Mouse (Mus musculus) embryonic stem cell, embryonic (primary cell): ENCODE data around the gene Sprr4.
"Not testable (repeated sequence)": the region's sequence is repeated elsewhere in the genome, so short reads cannot be mapped to it uniquely, and the experiment has no call there.

Experiments used
- CTCF ChIA-PET, 4 experiments: fragments of 300-600 bp in 2 of 4; fragments of 350-600 bp in 2 of 4; sonication (Branson Sonifier 250); formaldehyde crosslinking; loops; one replicate each; lab custom pipeline; 2022; ENCODE audit warnings: inconsistent platforms in 2 of 4; lab: Charles Lee
- POLR2A ChIA-PET, 4 experiments: fragments of 300-600 bp in 2 of 4; fragments of 350-600 bp in 2 of 4; sonication (Branson Sonifier 250); formaldehyde crosslinking; loops; one replicate each; lab custom pipeline; 2022; ENCODE audit warnings: antibody characterized with exemption in 4 of 4, inconsistent platforms in 1 of 4; lab: Charles Lee

The Sprr4 gene

DNA sequence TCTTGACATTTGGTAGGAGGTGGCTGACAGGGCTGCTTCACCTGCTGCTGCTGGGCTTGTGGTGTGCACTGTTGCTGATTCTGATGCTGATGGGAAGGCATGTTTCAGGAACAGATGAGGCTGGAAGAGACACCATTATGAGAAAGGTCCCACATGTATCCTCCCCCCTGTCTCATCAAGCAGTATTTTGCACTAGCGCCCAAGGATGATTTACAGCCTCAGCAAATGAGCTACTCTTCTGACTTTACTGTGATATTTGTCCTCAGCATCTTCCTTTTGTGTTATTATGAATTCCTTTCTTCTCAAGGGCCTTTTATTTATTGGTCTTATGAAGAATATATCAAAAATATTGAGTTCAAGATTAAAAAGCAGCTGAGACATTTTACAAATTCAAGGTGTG is at the start of gene Sprr4:
TSS of gene Sprr4 (minus strand) at position 101 of the 400 bp plus-strand sequence.
- ChIA-PET POLR2A (no interaction called here), CTCF (no interaction called here)

DNA sequence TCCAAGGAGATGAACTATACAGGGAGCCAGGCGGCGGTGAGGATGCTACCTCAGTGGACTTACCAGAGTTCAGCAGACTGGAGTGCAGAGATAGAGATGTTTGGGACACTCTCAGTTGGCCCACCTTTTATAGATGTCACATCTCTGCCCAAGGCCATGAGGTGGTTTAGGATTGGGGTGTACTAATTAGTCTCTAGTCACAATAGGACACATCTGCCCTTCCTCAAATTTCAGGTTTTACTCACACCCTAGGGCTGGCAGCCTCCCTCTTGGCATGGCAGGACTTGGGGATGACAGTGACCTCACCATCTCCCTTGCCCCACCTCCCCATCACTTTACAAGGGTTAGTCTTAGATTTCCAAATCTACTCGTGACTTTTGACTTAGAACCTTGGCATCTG is 34.1 kb upstream of the Sprr4 start, which contains the start of gene 2310046K23Rik:
TSS of gene 2310046K23Rik (minus strand) at position 101 of the 400 bp plus-strand sequence.
- CTCF ChIA-PET, result no interaction called here
- POLR2A ChIA-PET, result no interaction called here

DNA sequence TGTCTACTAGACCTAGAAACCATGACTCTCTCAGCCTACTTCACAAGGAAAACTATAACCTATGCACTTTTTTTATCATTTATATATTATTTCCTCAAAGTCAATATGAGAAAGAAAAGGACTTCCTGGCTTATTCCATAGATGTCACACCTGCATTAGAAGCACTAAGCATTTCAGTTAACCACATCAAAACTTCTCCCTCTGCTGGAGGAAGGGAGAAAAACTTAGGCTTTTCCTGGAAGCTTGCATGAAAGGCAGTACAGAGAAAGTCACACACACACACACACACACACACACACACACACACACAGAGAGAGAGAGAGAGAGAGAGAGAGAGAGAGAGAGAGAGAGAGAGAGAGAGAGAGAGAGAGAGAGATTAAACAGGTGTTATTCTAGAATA is 12.0 kb upstream of the Sprr4 start:
- POLR2A ChIA-PET, result interaction anchor here in 1 of 4 experiments (0.7 kb wide), 1 partner anchor 511 kb away, joined by 3 read pairs; no protein-coding TSS in a partner anchor
- CTCF ChIA-PET, result interaction anchor here (0.6 to 2.4 kb wide), 7 partner anchors 258 to 487 kb away, joined by 3 to 16 read pairs (median 4); no protein-coding TSS in a partner anchor

DNA sequence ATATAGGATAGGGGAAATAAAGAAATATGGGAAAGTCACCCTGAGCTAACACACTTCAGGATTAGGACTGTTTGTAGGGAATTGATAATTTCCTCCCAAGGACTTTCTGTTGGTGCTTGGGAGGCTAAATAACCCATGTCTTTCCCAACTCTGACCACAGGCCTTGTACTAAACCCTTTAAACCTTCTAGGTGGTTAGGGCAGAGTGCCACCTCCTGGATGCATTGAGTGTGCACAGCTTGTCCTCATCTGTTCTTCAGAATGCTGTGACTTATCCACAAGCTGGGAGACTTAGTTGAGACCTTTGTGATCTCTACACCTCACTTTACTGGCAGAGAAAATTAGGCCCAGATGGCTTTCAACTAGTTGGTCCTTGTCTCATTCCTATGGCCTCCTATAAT is 10.5 kb upstream of the Sprr4 start:
- POLR2A ChIA-PET, result no interaction called here
- CTCF ChIA-PET, result interaction anchor here in 3 of 4 experiments (1.0 to 2.4 kb wide), 5 partner anchors 358 to 360 kb away, joined by 6 to 13 read pairs (median 8); no protein-coding TSS in a partner anchor

DNA sequence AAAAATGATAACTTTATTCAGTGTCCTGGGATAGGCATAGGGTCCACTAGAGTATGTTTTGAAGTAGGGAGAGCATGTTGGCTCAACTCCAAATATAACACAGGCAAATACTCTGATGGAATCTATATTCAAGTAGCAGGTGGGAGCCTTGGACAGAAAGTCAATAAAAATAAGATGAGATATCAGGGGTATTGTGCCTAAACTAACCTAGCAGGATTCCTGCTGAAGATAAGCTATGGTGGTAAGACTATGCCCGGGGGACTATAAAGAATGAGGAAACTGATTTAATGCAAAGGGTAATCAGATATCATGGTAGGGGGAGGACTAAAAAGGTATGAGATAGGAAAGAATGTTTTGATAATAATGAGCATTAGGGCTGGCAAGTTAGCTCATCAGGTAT is 7.9 kb upstream of the Sprr4 start:
- ChIA-PET POLR2A (no interaction called here), CTCF (interaction anchor here in 2 of 4 experiments (0.7 to 1.4 kb wide), 2 partner anchors 358 to 360 kb away, joined by 3 read pairs; no protein-coding TSS in a partner anchor)

DNA sequence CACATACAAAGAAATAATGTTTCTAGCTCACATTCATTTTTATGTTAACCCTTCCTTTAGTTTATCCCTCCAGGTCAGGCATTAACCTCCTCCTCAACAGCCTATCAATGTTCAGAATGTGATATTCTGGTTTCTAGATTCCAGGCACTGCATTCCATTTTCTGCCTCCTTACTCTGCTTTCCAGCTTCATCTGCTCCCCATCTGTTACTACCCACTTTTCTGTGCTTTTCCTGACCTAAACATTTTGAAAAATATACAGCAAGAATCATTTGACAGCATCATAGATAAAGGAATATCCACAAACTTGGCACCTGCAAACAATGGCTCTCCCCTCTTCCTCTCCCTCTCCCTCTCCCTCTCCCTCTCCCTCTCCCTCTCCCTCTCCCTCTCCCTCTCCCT is 3.2 kb upstream of the Sprr4 start:
- POLR2A ChIA-PET, result no interaction called here
- CTCF ChIA-PET, result no interaction called here

DNA sequence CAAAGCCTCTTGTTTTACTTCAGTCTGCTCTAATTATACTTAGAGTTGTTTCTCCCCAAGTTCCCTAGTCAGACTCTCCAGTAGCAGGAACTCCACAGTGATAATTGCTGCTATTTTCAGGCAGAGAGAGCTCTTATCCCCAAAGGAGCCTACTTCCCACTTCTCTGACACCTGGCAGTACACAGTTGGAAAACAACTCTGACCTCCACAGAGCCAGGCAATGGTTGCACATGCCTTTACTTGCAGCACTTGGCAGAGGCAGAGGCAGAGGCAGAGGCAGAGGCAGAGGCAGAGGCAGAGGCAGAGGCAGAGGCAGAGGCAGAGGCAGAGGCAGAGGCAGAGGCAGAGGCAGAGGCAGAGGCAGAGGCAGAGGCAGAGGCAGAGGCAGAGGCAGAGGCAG is 10.0 kb downstream of the Sprr4 start:
- CTCF ChIA-PET, POLR2A ChIA-PET: not testable (repeated sequence)

DNA sequence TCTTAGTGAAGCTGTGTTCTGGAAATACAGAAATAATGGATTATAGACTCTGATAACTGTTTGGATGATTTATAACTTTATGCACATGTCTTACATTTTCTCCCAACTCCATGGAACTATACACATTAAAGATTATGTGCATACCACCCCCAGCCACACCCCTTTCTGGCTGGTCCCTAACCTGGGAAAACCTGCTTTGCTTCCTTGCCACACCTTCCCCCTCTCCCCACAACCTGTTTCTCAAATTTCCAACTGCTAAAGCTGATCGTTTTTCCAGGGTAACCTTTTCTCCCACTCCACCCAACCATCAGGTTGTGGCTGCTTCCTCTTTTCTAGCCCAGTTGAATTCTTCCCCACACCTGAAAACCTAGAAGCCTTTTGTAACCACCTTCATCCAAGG is 14.0 kb downstream of the Sprr4 start:
- POLR2A ChIA-PET, result no interaction called here
- CTCF ChIA-PET, result no interaction called here

DNA sequence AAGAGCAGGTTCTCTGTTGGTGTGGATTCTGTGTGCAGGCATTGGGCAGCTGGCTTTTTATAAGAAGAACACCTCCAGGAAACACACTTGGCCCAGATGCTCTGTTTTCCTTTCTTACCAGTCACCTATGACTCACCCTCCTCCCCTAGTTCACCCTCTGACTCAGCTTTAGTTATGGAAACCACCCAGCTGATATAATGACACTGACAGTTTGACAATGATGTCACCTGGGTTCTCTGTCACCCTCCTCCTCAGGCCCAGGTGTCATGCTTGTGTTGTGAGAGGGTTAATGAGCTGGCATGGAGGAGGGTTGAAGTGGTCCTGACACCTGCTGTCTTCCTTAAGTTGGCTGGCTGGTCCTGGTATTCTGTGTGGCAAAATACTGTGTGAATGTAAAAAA is 14.4 kb downstream of the Sprr4 start, which contains the start of gene Sprr1a:
TSS of gene Sprr1a (minus strand) at position 33 of the 400 bp plus-strand sequence.
- POLR2A ChIA-PET, result no interaction called here
- CTCF ChIA-PET, result no interaction called here

DNA sequence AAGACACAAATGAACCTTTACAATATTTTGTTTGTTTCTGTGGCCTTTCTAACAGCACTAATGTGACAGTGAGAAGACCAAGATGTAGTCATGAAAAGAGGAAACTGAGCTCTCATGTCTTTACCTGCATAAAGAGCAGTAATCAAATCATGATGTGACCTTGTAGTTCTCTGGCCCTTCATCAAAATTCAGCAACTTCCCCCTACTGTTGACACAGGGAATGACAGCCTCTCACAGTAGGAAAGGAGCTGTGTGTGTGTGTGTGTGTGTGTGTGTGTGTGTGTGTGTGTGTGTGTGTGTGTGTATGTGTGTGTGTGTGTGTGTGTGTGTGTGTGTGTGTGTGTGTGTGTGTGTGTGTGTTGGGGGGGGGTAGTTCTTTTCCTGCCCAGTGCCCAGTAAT is 19.0 kb downstream of the Sprr4 start:
- POLR2A ChIA-PET, result not testable (repeated sequence)
- CTCF ChIA-PET, result interaction anchor here in 1 of 4 experiments (0.5 to 1.0 kb wide), 2 partner anchors 10 to 126 kb away, joined by 3 read pairs; partner anchors contain the start of gene 2210017I01Rik

DNA sequence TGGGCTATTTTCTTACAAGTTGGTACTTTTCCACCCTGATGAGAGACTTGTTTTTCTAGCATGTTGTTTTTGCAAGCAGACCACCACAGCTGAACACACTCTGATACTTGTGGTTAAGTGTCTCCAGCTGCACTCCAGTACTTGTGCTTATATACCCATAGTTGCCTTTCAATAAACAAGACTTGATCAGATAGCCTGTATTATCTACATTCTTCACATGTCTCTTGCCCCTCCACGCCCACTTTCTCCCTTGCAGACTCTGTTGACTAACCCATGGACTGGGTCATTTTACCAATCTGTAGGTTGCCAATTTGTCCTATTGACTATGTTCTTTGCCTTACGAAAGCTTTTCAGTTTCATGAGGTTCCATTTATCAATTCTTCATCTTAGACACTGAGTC is 30.2 kb downstream of the Sprr4 start:
- ChIA-PET CTCF (no interaction called here), POLR2A (no interaction called here)

DNA sequence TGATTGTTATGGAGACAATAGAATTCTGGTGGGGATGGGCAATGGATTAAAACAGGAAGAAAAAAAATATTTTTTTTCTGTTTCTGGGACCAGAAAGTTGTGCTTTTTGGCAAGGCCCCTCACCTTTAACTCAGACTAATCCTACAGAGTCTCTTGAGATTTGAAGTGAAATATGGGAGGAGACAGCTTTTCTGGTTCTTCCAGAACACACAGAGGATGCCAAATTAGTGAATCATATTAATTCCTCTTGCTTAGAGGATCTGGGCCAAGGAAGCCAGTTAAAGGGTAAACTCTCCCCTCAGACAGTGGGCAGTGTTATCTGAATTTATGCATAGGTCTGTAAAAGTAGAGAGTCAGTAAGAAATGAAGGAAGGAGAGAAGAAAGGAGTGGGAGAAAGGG is 32.9 kb downstream of the Sprr4 start:
- ChIA-PET CTCF (no interaction called here), POLR2A (no interaction called here)

DNA sequence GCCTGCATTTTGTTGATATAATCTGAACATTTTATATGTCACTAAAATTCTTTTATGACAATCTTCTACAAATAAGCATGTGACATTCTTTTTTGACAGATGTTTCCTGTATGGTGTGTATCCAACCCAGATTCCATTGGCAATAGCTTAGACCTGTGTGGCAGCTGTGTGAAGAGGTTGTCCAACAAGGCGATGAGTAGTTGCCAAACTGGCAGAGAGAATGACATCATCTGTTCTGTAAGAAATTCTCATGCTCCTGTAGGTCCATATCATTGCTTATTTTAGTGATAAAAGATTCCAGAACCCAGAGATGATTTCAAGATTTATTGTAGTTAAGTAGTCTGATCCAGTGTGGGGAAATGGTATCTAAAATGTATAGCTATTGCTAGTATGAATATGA is 33.7 kb downstream of the Sprr4 start:
- CTCF ChIA-PET, result no interaction called here

DNA sequence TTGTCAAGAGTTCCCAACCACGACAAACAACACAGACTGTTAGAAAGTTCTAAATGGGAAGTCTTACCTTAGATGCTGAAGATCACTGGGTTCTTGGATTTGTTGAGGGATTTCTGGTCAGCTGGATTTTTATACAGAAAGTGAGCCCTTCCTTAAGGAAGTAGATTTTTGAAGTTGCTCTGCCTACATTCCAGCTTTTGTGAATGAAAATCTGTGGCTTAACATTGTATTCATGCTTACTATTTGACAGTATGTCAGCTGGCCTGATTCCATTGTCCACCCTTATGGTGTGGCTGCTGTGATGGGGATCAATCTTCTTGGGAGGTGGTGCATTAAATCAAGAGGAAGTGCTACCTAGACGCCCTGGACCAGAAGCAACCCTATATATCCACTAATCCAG is 41.7 kb downstream of the Sprr4 start, which contains the start of gene Sprr3:
TSS of gene Sprr3 (minus strand) at position 101 of the 400 bp plus-strand sequence.
- CTCF ChIA-PET, result no interaction called here
- POLR2A ChIA-PET, result no interaction called here

More for the DNA sequence above, 33.7 kb downstream of the Sprr4 start:
- POLR2A ChIA-PET, result no interaction called here

DNA sequence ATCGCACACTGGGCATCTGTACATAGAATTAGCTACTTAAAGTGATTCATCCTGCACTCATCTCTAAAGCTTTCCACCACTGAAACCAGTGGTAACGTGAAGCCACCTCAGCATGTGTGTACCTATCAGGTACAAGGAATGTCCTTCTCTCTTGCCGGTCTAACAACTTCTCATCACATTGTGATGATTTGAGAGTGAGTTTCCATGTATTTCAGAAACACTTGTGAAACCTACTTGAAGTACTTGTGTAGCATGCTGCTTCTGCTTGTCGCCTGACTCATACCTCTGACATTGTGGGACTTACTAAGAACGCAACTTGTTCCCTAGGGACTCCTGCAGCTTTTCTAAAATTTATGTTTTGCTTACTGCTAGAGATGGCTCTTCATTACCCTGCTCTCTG is 45.1 kb downstream of the Sprr4 start:
- CTCF ChIA-PET, result no interaction called here
- POLR2A ChIA-PET, result no interaction called here
